Mouse (Mus musculus): ENCODE data around the gene Hist2h3c1.

Gene Hist2h3c1

DNA sequence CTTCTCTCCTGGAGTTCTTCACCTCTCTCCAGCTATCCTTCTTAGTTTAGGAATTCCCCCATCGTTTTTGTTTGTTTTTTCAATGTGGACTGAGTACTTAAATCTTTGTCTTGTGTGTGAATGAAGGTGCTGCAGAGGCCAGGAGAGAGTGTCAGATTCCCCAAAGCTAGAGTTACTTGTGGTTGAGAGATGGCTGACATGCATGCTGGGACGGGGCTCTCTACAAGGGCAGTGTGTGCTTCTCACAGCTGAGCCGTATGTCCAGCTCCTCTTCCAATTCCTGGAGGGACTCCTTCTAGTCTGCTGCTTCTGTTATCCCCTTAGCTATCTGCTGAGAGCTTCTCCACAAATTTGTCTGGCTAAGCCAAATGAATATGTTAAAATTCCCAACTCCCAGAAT, 10.6 kb upstream of the Hist2h3c1 start:
- 57% methylated on average over 3 of the region's 3 CpGs for WGBS

DNA sequence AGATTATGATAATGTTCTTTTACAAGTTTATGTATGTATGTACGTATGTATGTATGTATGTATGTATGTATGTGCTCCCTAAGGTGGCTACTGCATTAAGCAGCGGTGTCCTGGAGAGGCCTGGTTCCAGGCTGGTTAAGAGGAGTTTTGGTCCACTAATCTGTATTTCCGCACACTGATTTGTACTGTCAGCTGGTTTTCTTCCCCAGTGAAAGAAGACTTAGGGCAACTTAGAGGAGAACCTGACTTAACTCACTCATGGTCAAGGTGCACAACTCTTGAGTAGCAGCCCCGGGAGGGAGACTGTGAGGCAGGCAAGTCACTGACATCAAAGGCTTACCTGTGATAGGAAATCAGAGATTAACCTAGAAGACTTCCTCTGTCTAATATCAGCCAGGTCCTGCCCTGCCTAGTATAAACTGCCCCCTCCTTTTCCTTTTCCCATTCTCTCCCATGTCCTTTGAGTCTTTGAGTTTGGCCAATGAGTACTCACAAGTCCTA, 9.6 kb upstream of the Hist2h3c1 start:
- WGBS, result 89% methylated on average over 4 of the region's 4 CpGs

GRCm38 (mm10) chr3:96237335-96237903, 9.1 kb upstream of the Hist2h3c1 start:
- 80% methylated on average over 7 of the region's 7 CpGs for WGBS

- WGBS, result 22% methylated on average over 12 of the region's 12 CpGs
Observed at GRCm38 (mm10) chr3:96237904-96238511, 8.5 kb upstream of the Hist2h3c1 start.

DNA sequence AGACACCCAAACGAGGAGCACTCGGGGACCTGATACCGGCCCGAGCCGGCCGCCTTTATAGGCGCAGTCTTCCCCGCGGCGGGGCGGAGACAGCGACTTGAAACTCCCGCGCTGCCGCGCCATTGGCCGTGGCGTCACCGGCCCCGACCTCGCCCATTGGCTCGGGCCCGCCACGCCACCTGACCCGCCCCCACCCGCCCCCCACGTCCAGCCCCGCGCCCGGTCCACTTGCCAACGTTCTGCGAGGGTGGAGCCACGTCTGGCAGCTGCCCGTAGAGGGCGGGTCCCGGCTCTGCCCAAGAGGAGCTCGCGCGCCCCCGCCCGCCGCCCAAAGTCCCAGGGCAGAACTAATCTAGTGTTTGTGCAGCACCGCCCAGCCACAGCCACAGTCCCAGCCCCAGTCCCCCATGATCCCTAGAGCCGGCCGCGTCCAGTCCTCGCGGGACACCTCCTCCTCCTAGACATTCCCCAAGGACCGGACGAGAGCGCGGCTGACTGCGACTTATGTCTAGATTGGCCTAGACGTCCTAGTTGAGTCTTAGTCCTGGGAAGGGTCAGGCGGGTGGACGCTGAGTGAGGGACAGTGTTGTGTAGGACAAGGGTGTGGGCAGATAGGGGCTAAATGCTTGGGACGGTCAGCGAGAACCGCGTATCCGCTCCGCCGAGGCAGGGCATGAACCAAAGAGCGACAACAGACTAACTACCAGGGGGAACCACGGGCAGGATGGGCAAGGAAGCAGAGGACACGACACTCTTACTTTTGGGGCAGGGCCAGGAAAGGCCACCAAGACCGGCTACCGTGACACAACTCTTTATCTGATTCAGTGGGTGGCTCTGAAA, 7.3 kb upstream of the Hist2h3c1 start, which contains the start of gene Hist2h3c2:
TSS of gene Hist2h3c2 (minus strand) at position 174 of the 840 bp plus-strand sequence.
- WGBS, result under 1% methylated on average over 24 of the region's 68 CpGs

- 2% methylated on average over 39 of the region's 85 CpGs for WGBS
Observed at GRCm38 (mm10) chr3:96239949-96240798, 6.3 kb upstream of the Hist2h3c1 start, which contains the start of gene Hist2h2aa2. Gene Hist2h2aa2 (minus strand): TSS chr3:96240276.

DNA sequence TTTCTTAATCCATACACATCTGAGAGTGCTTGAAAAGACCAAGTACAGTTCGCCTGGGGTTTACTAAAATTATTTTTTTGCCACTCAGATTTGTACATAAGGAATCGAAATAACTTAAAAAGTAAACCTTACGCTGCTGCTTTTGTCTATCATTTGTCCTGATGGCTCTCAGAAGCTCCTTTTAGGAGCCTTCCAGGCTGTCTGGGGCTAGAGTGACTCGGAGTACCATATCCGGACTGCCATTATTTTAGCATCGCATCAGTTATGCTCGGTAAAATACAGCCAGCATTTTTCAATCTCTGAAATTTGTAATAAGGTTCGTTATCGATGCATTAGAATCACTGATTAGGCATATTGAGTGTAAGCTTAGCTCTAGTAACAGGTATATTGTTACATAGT, 5.7 kb upstream of the Hist2h3c1 start:
- WGBS, result 56% methylated on average over 9 of the region's 9 CpGs

GRCm38 (mm10) chr3:96243921-96244572, 2.4 kb upstream of the Hist2h3c1 start:
- WGBS, result 73% methylated on average over 7 of the region's 7 CpGs

DNA sequence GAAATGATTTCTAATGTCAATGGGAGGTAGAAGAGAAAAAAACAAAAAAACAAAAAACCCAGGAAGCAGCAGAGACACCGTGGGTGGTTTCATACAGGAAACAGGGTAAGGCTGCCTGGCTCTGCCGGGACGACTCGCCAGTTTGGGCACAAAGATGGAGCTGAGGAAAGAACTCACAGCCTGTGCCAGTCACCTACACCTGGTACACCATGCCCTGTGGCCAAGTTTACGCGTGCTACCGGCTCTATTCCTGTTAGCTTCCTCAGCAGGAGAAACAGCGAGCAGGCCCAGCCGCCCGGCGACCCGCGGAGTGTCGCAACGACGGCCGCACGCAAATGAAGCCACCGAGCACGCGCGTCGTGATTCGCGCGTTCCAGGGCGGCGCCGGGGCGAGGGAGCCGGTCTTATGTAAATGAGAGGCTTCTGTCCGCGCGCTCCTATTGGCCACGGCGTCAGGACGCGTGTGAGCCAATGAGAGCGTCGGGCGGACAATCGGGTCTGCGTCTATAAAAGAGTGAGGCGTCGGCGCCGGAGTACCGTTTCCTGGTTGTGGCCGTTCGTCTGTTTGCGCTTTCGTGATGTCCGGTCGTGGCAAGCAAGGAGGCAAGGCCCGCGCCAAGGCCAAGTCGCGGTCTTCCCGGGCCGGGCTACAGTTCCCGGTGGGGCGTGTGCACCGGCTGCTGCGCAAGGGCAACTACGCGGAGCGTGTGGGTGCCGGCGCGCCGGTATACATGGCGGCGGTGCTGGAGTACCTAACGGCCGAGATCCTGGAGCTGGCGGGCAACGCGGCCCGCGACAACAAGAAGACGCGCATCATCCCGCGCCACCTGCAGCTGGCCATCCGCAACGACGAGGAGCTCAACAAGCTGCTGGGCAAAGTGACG, 1.2 kb upstream of the Hist2h3c1 start, which contains the start of gene Hist2h2aa1:
TSS of gene Hist2h2aa1 (plus strand) at position 495 of the 884 bp plus-strand sequence.
- WGBS, result under 1% methylated on average over 31 of the region's 88 CpGs

- WGBS, result 2% methylated on average over 10 of the region's 21 CpGs
Observed at GRCm38 (mm10) chr3:96246018-96246417, 467 bp upstream of the Hist2h3c1 start.

- 46% methylated on average over 11 of the region's 11 CpGs for WGBS
Observed at GRCm38 (mm10) chr3:96247356-96248140, 1.1 kb downstream of the Hist2h3c1 start.

DNA sequence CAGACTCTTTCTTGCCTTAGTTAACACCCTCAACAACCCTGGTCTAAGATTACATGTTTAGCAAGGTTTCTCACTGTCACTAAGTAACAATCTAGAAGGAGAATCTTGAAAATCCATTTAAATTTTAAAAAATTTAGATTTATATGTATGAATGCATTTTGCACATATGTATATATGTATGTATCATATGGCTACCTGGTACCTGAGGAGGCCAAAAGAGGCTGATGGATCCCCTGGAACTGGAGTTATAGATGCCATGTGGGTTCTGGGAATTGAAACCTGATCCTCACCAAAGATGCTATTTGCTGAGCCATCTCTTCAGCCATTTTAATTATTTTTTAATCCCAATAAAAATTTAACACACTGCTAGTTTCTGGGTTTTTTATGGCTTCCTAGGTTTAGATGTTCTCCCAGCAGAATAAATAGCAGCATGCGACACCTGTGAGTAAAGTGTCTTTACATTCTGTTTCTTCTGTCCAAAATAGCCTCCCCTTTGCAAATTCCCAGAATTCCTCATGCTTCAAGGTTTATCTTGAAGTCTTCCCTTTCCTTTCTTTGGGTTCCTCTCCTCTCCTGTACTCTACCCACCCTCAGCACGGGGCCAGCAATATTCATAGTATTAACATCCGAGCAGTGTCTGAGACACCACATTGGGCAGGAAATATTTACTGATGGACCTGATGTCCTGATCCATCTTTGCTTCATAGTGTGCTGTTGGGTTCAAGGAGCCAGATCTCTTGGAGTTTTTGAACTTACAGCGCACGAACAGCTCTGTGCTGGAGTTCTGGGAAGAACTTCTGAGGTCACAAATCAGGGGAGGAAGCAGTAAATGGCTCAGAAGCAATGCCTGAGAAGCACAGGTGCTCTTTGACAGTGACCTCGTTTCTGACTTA, 1.9 kb downstream of the Hist2h3c1 start:
- WGBS, result 65% methylated on average over 6 of the region's 6 CpGs

- WGBS, result 67% methylated on average over 4 of the region's 4 CpGs
Observed at GRCm38 (mm10) chr3:96249034-96249345, 2.5 kb downstream of the Hist2h3c1 start.

DNA sequence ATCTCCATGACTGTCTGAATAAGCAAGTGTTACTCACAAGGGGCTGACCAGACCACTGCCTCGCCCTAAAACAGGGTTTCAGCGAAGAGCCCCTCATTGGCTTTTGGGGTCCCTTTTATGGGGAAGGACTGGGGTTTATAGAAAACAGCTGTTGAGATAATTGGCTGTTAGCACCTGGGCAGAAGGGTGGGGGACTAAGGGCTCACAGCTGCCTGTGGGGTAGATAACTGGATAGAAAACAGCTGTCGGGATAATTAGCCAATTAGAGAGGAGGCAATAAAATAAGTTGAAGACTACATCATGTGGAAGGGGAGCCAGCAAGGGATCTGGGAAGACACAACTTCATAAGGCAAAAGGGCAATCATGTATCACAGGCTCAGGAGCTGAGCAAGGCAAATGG, 4.4 kb downstream of the Hist2h3c1 start:
- WGBS, result 85% methylated on average over 3 of the region's 3 CpGs

GRCm38 (mm10) chr3:96251787-96252186, 5.3 kb downstream of the Hist2h3c1 start:
- 89% methylated on average over 3 of the region's 3 CpGs for WGBS

DNA sequence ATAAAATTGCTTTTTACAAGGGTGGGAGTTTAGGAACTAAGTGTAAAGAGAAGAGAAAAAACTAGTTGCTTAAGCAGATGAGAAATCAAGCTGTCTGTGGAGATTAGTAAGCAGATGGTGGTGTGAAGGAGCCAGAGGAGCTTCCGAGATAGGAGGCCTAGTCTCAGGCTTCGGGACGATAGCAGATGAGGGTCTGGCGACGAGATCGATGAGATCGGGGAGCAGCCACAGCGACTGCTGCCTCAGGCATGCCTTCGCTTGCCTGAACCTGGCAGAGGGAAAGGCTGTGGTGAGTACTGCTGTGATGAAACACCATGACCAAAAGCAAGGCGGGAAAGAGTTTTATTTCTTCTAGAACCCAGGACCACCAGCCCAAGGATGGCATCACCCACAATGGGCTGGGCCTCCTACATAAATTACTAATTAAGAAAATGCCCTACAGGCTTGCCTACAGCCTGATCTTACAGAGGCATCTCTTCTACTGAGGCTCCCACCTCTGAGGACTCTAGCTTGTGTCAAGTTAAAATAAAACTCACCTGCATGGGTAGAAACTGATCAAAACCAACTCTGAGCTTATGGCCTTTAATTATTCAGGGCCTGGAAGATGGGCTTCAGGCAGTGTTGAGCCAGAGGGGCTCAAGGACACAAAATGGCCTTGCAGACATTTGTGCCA, 8.3 kb downstream of the Hist2h3c1 start:
- 58% methylated on average over 10 of the region's 10 CpGs for WGBS

- 78% methylated on average over 5 of the region's 5 CpGs for WGBS
Observed at GRCm38 (mm10) chr3:96255926-96256593, 9.6 kb downstream of the Hist2h3c1 start.

All from cerebral cortex, adult 2 months (tissue).